Mouse (Mus musculus): ENCODE measurements around the gene Hist1h4i. TPM values are rescaled to one million over a fixed set of nuclear protein-coding genes. Genes with fewer than 3 reads are reported as not detected.
A peak's percentile ranks its signal among the peaks of the same experiment; 100 is the strongest.
"Not testable (repeated sequence)": the region's sequence is repeated elsewhere in the genome, so short reads cannot be mapped to it uniquely, and the experiment has no call there.

Gene Hist1h4i
- not detected in 2 replicates for polyA plus RNA-seq (2012; ENCODE audit: insufficient read depth, insufficient read length, low replicate concordance, missing spikeins)

- peak; percentile 87 for TF ChIP-seq POLR2A (IDR thresholded peaks at IDR 0.05; ENCODE audit: insufficient read depth, low read depth, low read length)
- WGBS, result 0% methylated on average over 24 of the region's 27 CpGs
- peak within 1 kb of the TSS; percentile 50 for H3K4me3 ChIP-seq (ENCODE audit: insufficient read depth, low read depth, low read length)
- peak within 1 kb of the TSS; percentile 42 for H3K27ac ChIP-seq (ENCODE audit: insufficient read depth, low read depth, low read length)
- not testable (repeated sequence) for H3K4me1 ChIP-seq (ENCODE audit: control insufficient read depth, insufficient read depth, low read length)
Observed at GRCm38 (mm10) chr13:22041142-22041536, at the start of gene Hist1h4i. Hist1h4i (minus strand) TSS chr13:22041362.

GRCm38 (mm10) chr13:22084140-22084539 lies 43.0 kb upstream of the Hist1h4i start, which contains the start of gene Vmn1r188:
Vmn1r188 (plus strand) TSS chr13:22084440.
- not testable (repeated sequence) for H3K27ac ChIP-seq (ENCODE audit: insufficient read depth, low read depth, low read length); H3K4me1 ChIP-seq (ENCODE audit: control insufficient read depth, insufficient read depth, low read length); H3K4me3 ChIP-seq (ENCODE audit: insufficient read depth, low read depth, low read length)
- WGBS, result 87% methylated on average over 1 of the region's 1 CpGs

DNA sequence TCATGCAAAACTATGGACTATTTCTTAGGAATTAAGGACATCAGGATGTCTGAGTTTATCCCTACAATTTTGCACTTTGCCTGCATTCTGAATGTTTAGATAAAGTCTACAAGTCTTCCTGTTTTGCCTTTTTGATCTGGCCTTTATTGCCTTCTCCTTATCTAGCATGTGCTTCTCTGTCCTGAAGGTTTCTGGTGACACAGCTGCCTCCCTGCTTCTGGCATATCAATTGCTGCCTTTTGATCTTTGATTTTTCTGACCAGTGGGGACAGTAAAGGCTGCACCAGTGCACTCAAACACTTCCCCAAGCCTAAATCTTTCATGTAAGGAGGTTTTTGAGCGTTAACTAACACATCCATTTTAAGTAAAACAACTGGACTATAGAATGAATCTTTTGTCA lies 22.3 kb upstream of the Hist1h4i start:
- Histone ChIP-seq H3K4me3 (ENCODE audit: insufficient read depth, low read depth, low read length) (no peak overlapping the region), H3K4me1 (ENCODE audit: control insufficient read depth, insufficient read depth, low read length) (no peaks in the 10 kb centered on the region), H3K27ac (ENCODE audit: insufficient read depth, low read depth, low read length) (no peak overlapping the region)
- no peak for TF ChIP-seq POLR2A (IDR thresholded peaks at IDR 0.05; ENCODE audit: insufficient read depth, low read depth, low read length)
- no peak for TF ChIP-seq CTCF (IDR thresholded peaks at IDR 0.05; ENCODE audit: insufficient read depth, low read depth, low read length)
- whole genome bisulfite sequencing, result 65% methylated on average over 1 of the region's 1 CpGs

DNA sequence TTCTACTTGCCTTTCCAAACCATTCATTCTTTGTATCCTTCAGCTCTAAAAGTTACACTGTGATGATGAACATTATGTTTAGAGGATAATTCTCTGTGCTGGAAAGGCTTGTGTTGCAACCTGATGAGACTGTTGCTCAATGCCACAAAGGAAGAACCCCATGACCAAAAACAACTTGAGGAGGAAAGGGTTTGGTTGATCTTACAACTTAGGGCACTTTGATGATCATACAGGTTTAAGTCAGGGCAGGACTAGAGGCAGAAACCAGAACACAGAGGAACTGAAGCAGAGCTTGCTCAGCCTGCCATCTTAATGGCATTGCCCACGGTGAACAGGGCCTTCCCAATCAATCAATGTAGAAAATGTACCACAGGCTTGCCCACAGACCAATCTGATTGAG lies 20.3 kb upstream of the Hist1h4i start:
- TF ChIP-seq CTCF (IDR thresholded peaks at IDR 0.05; ENCODE audit: insufficient read depth, low read depth, low read length), result no peak
- TF ChIP-seq POLR2A (IDR thresholded peaks at IDR 0.05; ENCODE audit: insufficient read depth, low read depth, low read length), result no peak
- Histone ChIP-seq H3K4me3 (ENCODE audit: insufficient read depth, low read depth, low read length) (no peak overlapping the region), H3K27ac (ENCODE audit: insufficient read depth, low read depth, low read length) (no peak overlapping the region), H3K4me1 (ENCODE audit: control insufficient read depth, insufficient read depth, low read length) (no peaks in the 10 kb centered on the region)
- 88% methylated on average over 1 of the region's 1 CpGs for WGBS

DNA sequence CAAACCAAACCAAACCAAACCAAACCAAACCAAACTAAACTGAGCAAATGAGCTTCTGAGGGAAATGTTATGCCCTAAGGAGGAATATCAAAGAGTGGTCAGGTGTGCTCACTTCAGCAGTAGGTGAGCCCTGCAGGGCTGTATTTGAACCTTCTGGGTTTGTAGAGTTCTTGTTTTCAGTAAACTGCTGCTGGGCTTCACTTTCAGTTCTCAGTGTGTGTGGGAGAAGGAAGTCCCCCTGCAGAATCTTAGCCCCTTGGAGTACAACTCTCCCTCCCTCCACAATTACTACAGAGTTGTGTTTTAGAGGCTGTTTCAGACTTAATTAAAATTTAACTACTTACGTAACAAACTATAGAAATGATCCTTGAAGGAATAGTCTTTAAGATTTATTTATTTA lies 12.6 kb upstream of the Hist1h4i start:
- TF ChIP-seq CTCF (IDR thresholded peaks at IDR 0.05; ENCODE audit: insufficient read depth, low read depth, low read length) (no peak), POLR2A (IDR thresholded peaks at IDR 0.05; ENCODE audit: insufficient read depth, low read depth, low read length) (no peak)
- H3K4me1 ChIP-seq (ENCODE audit: control insufficient read depth, insufficient read depth, low read length), result peaks cover 3% of the 10 kb centered on the region; the same call in 1 of the 2 replicates
- no peak overlapping the region for H3K27ac ChIP-seq (ENCODE audit: insufficient read depth, low read depth, low read length)
- 98% methylated on average over 1 of the region's 1 CpGs for WGBS
- H3K4me3 ChIP-seq (ENCODE audit: insufficient read depth, low read depth, low read length), result no peak overlapping the region

- no peak for TF ChIP-seq CTCF (IDR thresholded peaks at IDR 0.05; ENCODE audit: insufficient read depth, low read depth, low read length)
- no peak for TF ChIP-seq POLR2A (IDR thresholded peaks at IDR 0.05; ENCODE audit: insufficient read depth, low read depth, low read length)
- H3K4me3 ChIP-seq (ENCODE audit: insufficient read depth, low read depth, low read length), result peak overlapping the region; percentile 52
- peaks cover 3% of the 10 kb centered on the region; the same call in 1 of the 2 replicates for H3K4me1 ChIP-seq (ENCODE audit: control insufficient read depth, insufficient read depth, low read length)
- whole genome bisulfite sequencing, result 7% methylated on average over 5 of the region's 5 CpGs
- no peak overlapping the region for H3K27ac ChIP-seq (ENCODE audit: insufficient read depth, low read depth, low read length)
Observed at GRCm38 (mm10) chr13:22051523-22051859, 10.3 kb upstream of the Hist1h4i start.

GRCm38 (mm10) chr13:22050591-22051522 lies 9.7 kb upstream of the Hist1h4i start:
- peaks cover 3% of the 10 kb centered on the region; the same call in 1 of the 2 replicates for H3K4me1 ChIP-seq (ENCODE audit: control insufficient read depth, insufficient read depth, low read length)
- H3K4me3 ChIP-seq (ENCODE audit: insufficient read depth, low read depth, low read length), result peak overlapping the region; percentile 52
- under 1% methylated on average over 52 of the region's 52 CpGs for WGBS
- peak overlapping the region; percentile 83 for H3K27ac ChIP-seq (ENCODE audit: insufficient read depth, low read depth, low read length)
- TF ChIP-seq POLR2A (IDR thresholded peaks at IDR 0.05; ENCODE audit: insufficient read depth, low read depth, low read length) (no peak), CTCF (IDR thresholded peaks at IDR 0.05; ENCODE audit: insufficient read depth, low read depth, low read length) (peak; percentile 47)

DNA sequence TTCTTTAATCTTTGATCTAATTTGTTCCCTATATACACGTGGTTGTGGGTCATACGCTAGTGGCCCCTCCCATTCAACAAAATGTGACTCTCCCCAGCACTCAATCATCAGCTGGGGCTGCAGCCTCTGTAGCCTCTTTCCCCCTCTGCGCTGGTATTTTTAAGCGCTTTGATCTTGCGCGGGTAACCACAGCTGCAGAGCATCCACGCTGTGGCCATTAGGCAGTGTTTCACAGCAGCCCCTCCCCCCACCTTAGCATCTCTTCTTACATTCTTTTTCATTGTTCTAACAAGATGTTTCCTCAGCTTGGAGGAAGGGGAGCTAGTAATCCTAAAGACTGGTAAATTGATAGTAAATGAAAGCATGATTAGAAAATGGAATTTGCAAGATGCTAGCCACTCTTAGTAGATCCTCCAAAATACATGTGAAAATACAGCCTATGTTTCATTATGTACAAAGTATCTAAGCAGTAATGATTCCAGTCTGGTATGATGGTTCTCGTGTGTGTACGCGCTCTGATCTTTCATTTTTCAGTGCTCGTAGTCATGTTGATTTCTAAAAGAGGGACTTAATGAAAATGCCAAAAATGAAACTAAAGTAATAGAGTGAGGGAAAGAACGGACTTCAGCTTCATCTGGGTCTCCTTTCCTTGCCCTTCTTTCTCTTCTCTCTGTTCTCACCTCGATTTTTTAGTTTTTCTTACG lies 8.7 kb upstream of the Hist1h4i start:
- TF ChIP-seq CTCF (IDR thresholded peaks at IDR 0.05; ENCODE audit: insufficient read depth, low read depth, low read length) (no peak), POLR2A (IDR thresholded peaks at IDR 0.05; ENCODE audit: insufficient read depth, low read depth, low read length) (no peak)
- WGBS, result 1% methylated on average over 14 of the region's 14 CpGs
- Histone ChIP-seq H3K4me1 (ENCODE audit: control insufficient read depth, insufficient read depth, low read length) (peaks cover 3% of the 10 kb centered on the region; the same call in 1 of the 2 replicates), H3K27ac (ENCODE audit: insufficient read depth, low read depth, low read length) (peak overlapping the region; percentile 20), H3K4me3 (ENCODE audit: insufficient read depth, low read depth, low read length) (peak overlapping the region; percentile 42)

DNA sequence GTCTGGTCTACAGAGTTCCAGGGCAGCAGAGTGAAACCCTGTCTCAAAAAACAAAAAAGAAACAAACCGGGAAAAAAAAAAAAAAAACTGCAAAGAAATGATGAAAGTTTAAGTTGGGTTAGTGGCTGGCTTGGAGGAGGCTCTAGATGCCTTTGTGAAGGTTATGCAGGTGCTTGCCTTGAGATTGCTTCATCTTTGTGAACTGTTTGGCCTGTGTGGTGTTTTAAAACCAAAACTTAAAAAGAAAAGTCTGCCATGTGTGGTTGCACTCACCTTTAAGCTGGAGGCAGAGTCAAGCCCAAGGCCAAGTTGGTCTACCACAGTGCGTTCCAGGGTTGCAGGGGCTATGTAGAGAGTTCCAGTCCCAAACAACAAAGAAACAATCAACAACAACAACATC lies 7.9 kb upstream of the Hist1h4i start:
- TF ChIP-seq POLR2A (IDR thresholded peaks at IDR 0.05; ENCODE audit: insufficient read depth, low read depth, low read length) (no peak), CTCF (IDR thresholded peaks at IDR 0.05; ENCODE audit: insufficient read depth, low read depth, low read length) (no peak)
- Histone ChIP-seq H3K4me1 (ENCODE audit: control insufficient read depth, insufficient read depth, low read length) (peaks cover 3% of the 10 kb centered on the region; the same call in 1 of the 2 replicates), H3K4me3 (ENCODE audit: insufficient read depth, low read depth, low read length) (no peak overlapping the region), H3K27ac (ENCODE audit: insufficient read depth, low read depth, low read length) (no peak overlapping the region)
- WGBS, result 87% methylated on average over 2 of the region's 2 CpGs

Measured in olfactory bulb, adult 2 months (tissue).